ENCODE assay signal across 12 mouse cellular contexts in genomic region chr8:60971808-60972207, GRCm38 (mm10). TPM values are rescaled to one million over a fixed set of nuclear protein-coding genes. Genes with fewer than 3 reads are reported as not detected.
DNase-seq lines count a peak whose midpoint lies in the region; ATAC-seq and TF ChIP-seq lines count a peak whose summit lies in the region.
"Had no signal": no experiment of that assay in that cellular context is flagged by ENCODE, and none has a peak within 500 bp of the region (broad histone marks: within the 10 kb centered on the region; RNA-seq: fewer than 3 reads in every experiment).

No protein-coding gene starts in this region.

- ATAC-seq in embryonic facial prominence, embryonic 14.5 days (ENCODE audit: low read depth), result no peak
- no peak for ATAC-seq in kidney, embryonic 16.5 days (ENCODE audit: low FRiP score, low TSS enrichment)
- no peak for ATAC-seq in CD4-positive, CD25-positive, alpha-beta regulatory T cell, adult 4 months
- ATAC-seq: activated CD4-positive, CD25-positive, alpha-beta regulatory T cell, adult 4 months; intestine, embryonic 15.5 days had no signal

- no peaks in the 10 kb centered on the region for H3K36me3 ChIP-seq in embryonic facial prominence, embryonic 14.5 days (ENCODE audit: control insufficient read depth, insufficient read depth, low read length)
- no peaks in the 10 kb centered on the region for H3K36me3 ChIP-seq in embryonic facial prominence, embryonic 10.5 days (replicated peaks)
- no peaks in the 10 kb centered on the region for H3K36me3 ChIP-seq in kidney, adult 2 months (ENCODE audit: control insufficient read depth, insufficient read depth, low read length)
- H3K36me3 ChIP-seq in kidney, embryonic 16.5 days (ENCODE audit: insufficient read depth, low read length), result no peaks in the 10 kb centered on the region
- H3K36me3 ChIP-seq: intestine, embryonic 15.5 days; stomach, embryonic 15.5 days had no signal

- no peak for TF ChIP-seq POLR2A in kidney, adult 2 months (IDR thresholded peaks at IDR 0.05; ENCODE audit: low read depth, low read length)
- TF ChIP-seq POLR2A in brain, embryonic 14.5 days (IDR thresholded peaks at IDR 0.05; ENCODE audit: borderline replicate concordance, extremely low read depth, insufficient read depth, insufficient read length, poor library complexity, severe bottlenecking), result no peak

- peak; percentile 49 for DNase-seq in embryonic facial prominence, embryonic 14.5 days (ENCODE audit: low spot score)
- DNase-seq in embryonic facial prominence, embryonic 10.5 days (ENCODE audit: low spot score), result no peak
- peak; percentile 66 for DNase-seq in kidney, adult 2 months
- DNase-seq in 416B (ENCODE audit: low read depth), result peak; percentile 54
- DNase-seq in brain, embryonic 14.5 days (ENCODE audit: low read depth), result peak; percentile 65
- DNase-seq in lung, postnatal 25 days (ENCODE audit: low spot score), result no peak

- no peaks in the 10 kb centered on the region for H3K9me3 ChIP-seq in embryonic facial prominence, embryonic 14.5 days (ENCODE audit: control insufficient read depth, low read length)
- H3K9me3 ChIP-seq in embryonic facial prominence, embryonic 10.5 days, result no peaks in the 10 kb centered on the region
- no peaks in the 10 kb centered on the region for H3K9me3 ChIP-seq in kidney, embryonic 16.5 days (ENCODE audit: low read length)
- H3K9me3 ChIP-seq: intestine, embryonic 15.5 days; stomach, embryonic 15.5 days had no signal

- no peak for TF ChIP-seq CTCF in kidney, adult 2 months (conservative IDR thresholded peaks at IDR 0.05; ENCODE audit: insufficient read depth, insufficient read length, low read depth, low read length)
- TF ChIP-seq CTCF in brain, embryonic 14.5 days (IDR thresholded peaks at IDR 0.05; ENCODE audit: borderline replicate concordance, extremely low read depth, insufficient read depth, insufficient read length), result no peak

- whole genome bisulfite sequencing in embryonic facial prominence, embryonic 14.5 days, result 56% methylated on average over 4 of the region's 4 CpGs
- 84% methylated on average over 4 of the region's 4 CpGs for WGBS in embryonic facial prominence, embryonic 10.5 days
- WGBS in kidney, adult 2 months, result 44% methylated on average over 4 of the region's 4 CpGs
- WGBS in kidney, embryonic 16.5 days, result 70% methylated on average over 4 of the region's 4 CpGs

- no peak overlapping the region for H3K4me2 ChIP-seq in embryonic facial prominence, embryonic 14.5 days (ENCODE audit: low read depth, low read length)
- H3K4me2 ChIP-seq in kidney, embryonic 16.5 days (replicated peaks; ENCODE audit: low read depth, low read length), result no peak overlapping the region
- H3K4me2 ChIP-seq: intestine, embryonic 15.5 days; midbrain, embryonic 11.5 days; stomach, embryonic 15.5 days had no signal

- H3K4me3 ChIP-seq in embryonic facial prominence, embryonic 14.5 days (ENCODE audit: low read depth, low read length), result no peak overlapping the region
- H3K4me3 ChIP-seq in embryonic facial prominence, embryonic 10.5 days, result no peak overlapping the region
- no peak overlapping the region for H3K4me3 ChIP-seq in kidney, adult 2 months (ENCODE audit: insufficient read depth, low read depth, low read length)
- H3K4me3 ChIP-seq in kidney, embryonic 16.5 days (ENCODE audit: low read length), result no peak overlapping the region
- H3K4me3 ChIP-seq: intestine, embryonic 15.5 days; stomach, embryonic 15.5 days had no signal

- H3K27me3 ChIP-seq in embryonic facial prominence, embryonic 14.5 days (replicated peaks; ENCODE audit: control insufficient read depth, insufficient read depth, low read length), result no peaks in the 10 kb centered on the region
- no peaks in the 10 kb centered on the region for H3K27me3 ChIP-seq in embryonic facial prominence, embryonic 10.5 days (replicated peaks; ENCODE audit: low read depth, poor library complexity, severe bottlenecking)
- no peaks in the 10 kb centered on the region for H3K27me3 ChIP-seq in kidney, adult 2 months (replicated peaks; ENCODE audit: control insufficient read depth, insufficient read depth, low read length)
- no peaks in the 10 kb centered on the region for H3K27me3 ChIP-seq in kidney, embryonic 16.5 days (ENCODE audit: insufficient read depth, low read length)
- H3K27me3 ChIP-seq: intestine, embryonic 15.5 days; stomach, embryonic 15.5 days had no signal

- H3K9ac ChIP-seq in embryonic facial prominence, embryonic 14.5 days (ENCODE audit: low read depth, low read length), result no peak overlapping the region
- H3K9ac ChIP-seq in kidney, embryonic 16.5 days (replicated peaks; ENCODE audit: low read length), result no peak overlapping the region
- H3K9ac ChIP-seq: intestine, embryonic 15.5 days; stomach, embryonic 15.5 days had no signal

- peaks cover 4% of the 10 kb centered on the region for H3K4me1 ChIP-seq in embryonic facial prominence, embryonic 14.5 days (ENCODE audit: control insufficient read depth, insufficient read depth, low read length)
- H3K4me1 ChIP-seq in embryonic facial prominence, embryonic 10.5 days, result 0 out of 2 replicates have a peak, but pooled peaks cover 3% of the 10 kb centered on the region
- peaks cover 11% of the 10 kb centered on the region for H3K4me1 ChIP-seq in kidney, adult 2 months (ENCODE audit: control insufficient read depth, insufficient read depth, low read length)
- H3K4me1 ChIP-seq in kidney, embryonic 16.5 days (ENCODE audit: insufficient read depth, low read length), result peaks cover 4% of the 10 kb centered on the region; the same call in 1 of the 2 replicates

- no peak overlapping the region for H3K27ac ChIP-seq in embryonic facial prominence, embryonic 14.5 days (replicated peaks; ENCODE audit: low read depth, low read length)
- no peak overlapping the region for H3K27ac ChIP-seq in embryonic facial prominence, embryonic 10.5 days (replicated peaks)
- no peak overlapping the region for H3K27ac ChIP-seq in kidney, adult 2 months (ENCODE audit: insufficient read depth, low read depth, low read length)
- H3K27ac ChIP-seq in kidney, embryonic 16.5 days (ENCODE audit: low read length), result no peak overlapping the region
- H3K27ac ChIP-seq: intestine, embryonic 15.5 days; stomach, embryonic 15.5 days had no signal

RNA-seq across cellular contexts. Expression of gene Clcn3, which starts 11.3 kb away (rescaled TPM):
- polyA plus RNA-seq in embryonic facial prominence, embryonic 14.5 days (2014; fragmentation: Nextera tagmentation; extraction: Ambion mirVana), result 16.9 and 18.2 TPM in 2 replicates
- 17.8 and 19.2 TPM in 2 replicates for polyA plus RNA-seq in embryonic facial prominence, embryonic 10.5 days (2016; fragmentation: Nextera tagmentation; extraction: Ambion mirVana)
- polyA plus RNA-seq in kidney, adult 2 months (2012; rRNA removed), result 24.6 and 27.0 TPM in 2 replicates
- 29.8 and 32.4 TPM in 2 replicates for polyA plus RNA-seq in kidney, embryonic 16.5 days (2015; fragmentation: Nextera tagmentation; extraction: Ambion mirVana)
- 35.8 and 47.3 TPM in 2 replicates for polyA plus RNA-seq in brain, embryonic 14.5 days (2012; rRNA removed)
- polyA plus RNA-seq in CD4-positive, CD25-positive, alpha-beta regulatory T cell, adult 4 months (2017; shearing (Covaris generic)), result 10 to 100 TPM; 19.0 to 22.3 TPM

RNA-seq across cellular contexts. Expression of gene Nek1, which starts 21.2 kb away (rescaled TPM):
- 23.0 and 23.3 TPM in 2 replicates for polyA plus RNA-seq in embryonic facial prominence, embryonic 14.5 days (2014; fragmentation: Nextera tagmentation; extraction: Ambion mirVana)
- 20.4 and 21.1 TPM in 2 replicates for polyA plus RNA-seq in embryonic facial prominence, embryonic 10.5 days (2016; fragmentation: Nextera tagmentation; extraction: Ambion mirVana)
- 2.9 and 3.4 TPM in 2 replicates for polyA plus RNA-seq in kidney, adult 2 months (2012; rRNA removed)
- polyA plus RNA-seq in kidney, embryonic 16.5 days (2015; fragmentation: Nextera tagmentation; extraction: Ambion mirVana), result 20.4 and 21.6 TPM in 2 replicates
- polyA plus RNA-seq in brain, embryonic 14.5 days (2012; rRNA removed), result 10.9 and 14.8 TPM in 2 replicates
- polyA plus RNA-seq in CD4-positive, CD25-positive, alpha-beta regulatory T cell, adult 4 months (2017; shearing (Covaris generic)), result 1 to 10 TPM; 7.4 to 9.5 TPM

Comparison
In these comparisons a context has a peak if more than half of its experiments do, and no peak if none do; other contexts are left out.
1. DNase-seq: peak in embryonic facial prominence, embryonic 14.5 days (single experiment), kidney, adult 2 months (single experiment), 416B (single experiment) and brain, embryonic 14.5 days (single experiment); none in embryonic facial prominence, embryonic 10.5 days (single experiment) and lung, postnatal 25 days (single experiment).